Mouse (Mus musculus) stomach, postnatal 0 days (tissue): ENCODE measurements around the gene Galc.

Source experiments
- CTCF ChIP-seq: IDR thresholded peaks from 2 replicates; pipeline ENCODE4 v1.5.1; 2016; ENCODE audit warnings: antibody characterized with exemption, low read depth, mild to moderate bottlenecking, moderate library complexity
- EP300 ChIP-seq: optimal IDR thresholded peaks from 2 replicates; pipeline ENCODE3; 2016; ENCODE audit warnings: antibody characterized with exemption

DNA sequence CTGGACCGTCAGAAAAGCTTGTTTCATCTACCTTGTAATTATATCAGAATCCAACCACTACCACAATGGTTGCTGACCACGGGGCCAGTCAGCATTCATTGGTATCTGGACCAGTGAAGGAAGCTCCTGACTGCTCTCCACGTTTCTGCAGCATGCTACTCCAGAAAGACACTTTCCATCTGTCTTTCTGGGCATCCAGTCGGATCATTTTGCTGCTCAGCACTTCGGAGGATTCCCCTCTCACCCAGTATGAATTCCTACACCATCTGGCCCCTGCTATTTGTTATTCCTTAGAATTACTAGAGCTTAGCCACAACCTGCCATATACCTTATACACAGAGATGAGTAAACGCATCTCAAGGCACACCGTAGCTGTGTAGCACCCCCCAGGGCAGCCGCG lies 70.2 kb downstream of the Galc start:
- TF ChIP-seq CTCF: no peak
- no peak for TF ChIP-seq EP300
